Mouse (Mus musculus): ENCODE results near the gene Gm21992. TPM values are rescaled to one million over a fixed set of nuclear protein-coding genes. Genes with fewer than 3 reads are reported as not detected.

The Gm21992 gene
- polyA plus RNA-seq, 2 experiments, result 9.5 to 10.7 TPM

DNA sequence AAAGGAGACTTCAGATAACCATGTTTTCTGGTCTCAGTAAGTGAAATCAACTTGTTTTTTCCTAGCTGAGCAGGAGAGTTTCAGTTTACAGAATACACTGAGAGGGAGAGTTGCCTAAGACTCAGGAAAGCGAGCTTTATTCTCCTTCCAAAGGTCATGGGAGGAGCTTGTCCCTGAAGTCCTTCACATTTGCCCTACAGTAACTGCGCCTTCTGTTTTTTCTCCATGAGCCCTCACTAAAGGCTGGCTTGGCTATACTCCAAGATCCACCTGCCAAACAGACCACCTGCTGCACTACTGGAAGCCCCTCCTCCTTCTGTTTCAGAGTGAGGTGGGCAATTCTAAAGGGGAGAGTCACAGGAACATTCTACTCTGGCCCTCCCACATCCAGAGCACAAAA, 24.7 kb upstream of the Gm21992 start:
- H3K36me3 ChIP-seq (replicated peaks; ENCODE audit: control insufficient read depth, insufficient read depth, low read depth), result no peaks in the 10 kb centered on the region
- no peak overlapping the region for H3K27ac ChIP-seq
- H3K4me3 ChIP-seq (ENCODE audit: insufficient read depth in 1 of 2, low read depth in 2 of 2, low read length in 2 of 2), result no peak overlapping the region
- no peaks in the 10 kb centered on the region for H3K9me3 ChIP-seq (ENCODE audit: control insufficient read depth, low read length)
- no peak overlapping the region for H3K4me2 ChIP-seq (ENCODE audit: low read depth)
- no peak for TF ChIP-seq EP300 (IDR thresholded peaks at IDR 0.05; ENCODE audit: low read depth)
- no peak for TF ChIP-seq CTCF (IDR thresholded peaks at IDR 0.05; ENCODE audit: low read depth)
- ATAC-seq (ENCODE audit: insufficient read depth) (no peak), DNase-seq (ENCODE audit: low read depth in 3 of 3, low spot score in 3 of 3) (no peak)
- peaks cover 14% of the 10 kb centered on the region for H3K27me3 ChIP-seq (ENCODE audit: control insufficient read depth, insufficient read depth, low read length)
- WGBS (ENCODE audit: insufficient replicate concordance), result 85% methylated on average over 2 of the region's 2 CpGs
- H3K9ac ChIP-seq (replicated peaks), result no peak overlapping the region
- peaks cover 13 to 15% of the 10 kb centered on the region in 2 experiments for H3K4me1 ChIP-seq (replicated peaks; ENCODE audit: control insufficient read depth in 2 of 2, insufficient read depth in 2 of 2, low read length in 1 of 2)

DNA sequence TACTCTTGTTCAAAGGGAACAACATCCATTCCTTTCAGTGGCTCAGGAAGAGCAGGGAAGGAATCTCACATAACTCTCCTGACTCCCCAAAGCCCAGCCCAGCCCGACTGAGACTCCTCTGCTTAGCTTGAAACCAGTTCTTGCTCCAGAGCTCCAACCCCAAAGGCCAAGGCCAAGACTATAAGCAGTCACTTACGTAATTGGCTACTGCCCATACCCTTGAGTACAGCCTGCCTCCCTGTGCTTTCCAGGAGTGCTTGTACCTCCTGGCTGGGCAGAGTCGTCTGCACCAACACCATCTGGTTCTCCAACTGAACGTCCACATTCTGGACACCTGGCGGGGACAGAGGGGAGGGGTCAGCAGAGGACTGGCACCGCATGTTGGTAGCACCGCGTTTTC, 22.6 kb upstream of the Gm21992 start:
- no peak for ATAC-seq (ENCODE audit: insufficient read depth)
- peaks cover 8 to 9% of the 10 kb centered on the region in 2 experiments; a peak in 2 of 4 replicates for H3K4me1 ChIP-seq (replicated peaks; ENCODE audit: control insufficient read depth in 2 of 2, insufficient read depth in 2 of 2, low read length in 1 of 2)
- WGBS (ENCODE audit: insufficient replicate concordance), result 77% methylated on average over 8 of the region's 8 CpGs
- H3K9me3 ChIP-seq (ENCODE audit: control insufficient read depth, low read length), result no peaks in the 10 kb centered on the region
- no peak overlapping the region for H3K27ac ChIP-seq
- no peaks in the 10 kb centered on the region for H3K27me3 ChIP-seq (ENCODE audit: control insufficient read depth, insufficient read depth, low read length)
- no peak overlapping the region for H3K4me3 ChIP-seq (ENCODE audit: insufficient read depth in 1 of 2, low read depth in 2 of 2, low read length in 2 of 2)
- H3K9ac ChIP-seq (replicated peaks), result no peak overlapping the region
- H3K36me3 ChIP-seq (replicated peaks; ENCODE audit: control insufficient read depth, insufficient read depth, low read depth), result no peaks in the 10 kb centered on the region
- H3K4me2 ChIP-seq (ENCODE audit: low read depth), result no peak overlapping the region
- TF ChIP-seq CTCF (IDR thresholded peaks at IDR 0.05; ENCODE audit: low read depth) (no peak), EP300 (IDR thresholded peaks at IDR 0.05; ENCODE audit: low read depth) (no peak)
- DNase-seq (ENCODE audit: low read depth in 3 of 3, low spot score in 3 of 3), result no peak

DNA sequence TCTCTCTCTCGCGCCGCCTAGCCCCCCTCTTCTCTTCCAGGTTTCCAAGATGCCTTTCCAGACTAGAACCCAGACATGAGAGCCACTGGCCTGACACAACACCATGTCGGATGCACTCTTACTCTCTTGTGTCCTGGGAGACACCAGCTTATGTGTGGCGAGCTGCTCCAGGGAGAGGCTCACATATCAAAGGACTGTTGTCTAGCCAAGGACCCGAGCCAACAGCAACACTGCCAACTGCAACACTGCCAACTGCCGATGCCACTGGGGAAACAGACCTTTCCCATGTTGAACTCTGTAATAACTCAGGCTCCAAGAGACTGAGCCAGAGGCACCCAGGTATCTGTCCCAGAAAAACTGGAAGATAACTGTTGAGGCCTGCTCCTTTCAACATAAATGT, 17.7 kb upstream of the Gm21992 start:
- ATAC-seq (ENCODE audit: insufficient read depth) (no peak), DNase-seq (ENCODE audit: low read depth in 3 of 3, low spot score in 3 of 3) (no peak)
- no peak overlapping the region for H3K4me3 ChIP-seq (ENCODE audit: insufficient read depth in 1 of 2, low read depth in 2 of 2, low read length in 2 of 2)
- H3K27me3 ChIP-seq (ENCODE audit: control insufficient read depth, insufficient read depth, low read length), result no peaks in the 10 kb centered on the region
- 82% methylated on average over 7 of the region's 7 CpGs for WGBS (ENCODE audit: insufficient replicate concordance)
- H3K9me3 ChIP-seq (ENCODE audit: control insufficient read depth, low read length), result no peaks in the 10 kb centered on the region
- no peak overlapping the region for H3K9ac ChIP-seq (replicated peaks)
- no peak overlapping the region for H3K27ac ChIP-seq
- TF ChIP-seq CTCF (IDR thresholded peaks at IDR 0.05; ENCODE audit: low read depth) (no peak), EP300 (IDR thresholded peaks at IDR 0.05; ENCODE audit: low read depth) (no peak)
- peaks cover 0 to 4% of the 10 kb centered on the region in 2 experiments; a peak in 1 of 4 replicates for H3K4me1 ChIP-seq (replicated peaks; ENCODE audit: control insufficient read depth in 2 of 2, insufficient read depth in 2 of 2, low read length in 1 of 2)
- H3K36me3 ChIP-seq (replicated peaks; ENCODE audit: control insufficient read depth, insufficient read depth, low read depth), result peaks cover 5% of the 10 kb centered on the region; the same call in 1 of the 2 replicates
- H3K4me2 ChIP-seq (ENCODE audit: low read depth), result no peak overlapping the region

DNA sequence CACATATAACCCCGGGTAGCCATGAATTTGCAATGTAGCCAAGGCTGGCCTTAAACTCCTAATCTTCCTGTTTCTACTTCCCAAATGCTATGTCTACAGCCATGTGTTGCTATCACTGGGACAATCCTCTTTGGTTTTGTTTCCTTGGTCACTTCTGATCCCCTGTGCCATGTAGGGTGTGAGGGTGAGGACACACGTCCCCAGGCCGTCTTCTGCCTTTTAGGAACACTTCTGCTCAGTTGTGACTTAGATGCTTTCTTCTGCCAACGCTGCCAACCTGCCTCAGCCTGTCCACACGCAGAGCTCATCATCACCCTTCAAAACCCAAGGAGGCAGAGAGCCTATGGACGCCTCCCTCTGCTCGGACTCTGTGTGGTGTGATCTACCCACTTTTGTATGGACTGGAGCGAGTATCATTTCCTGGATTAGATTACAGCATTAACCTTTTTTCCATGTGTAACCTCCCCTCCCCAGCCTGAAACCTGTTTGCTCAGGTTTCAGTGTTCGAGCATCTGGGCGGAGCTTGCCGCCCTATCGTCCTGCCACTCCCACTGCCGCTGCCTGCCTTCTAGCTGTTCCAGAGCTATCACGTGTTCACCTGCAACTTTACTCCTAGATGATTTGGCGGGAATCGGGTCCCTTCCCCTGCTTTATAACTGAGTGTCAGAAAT, 17.2 kb upstream of the Gm21992 start:
- no peak overlapping the region for H3K4me3 ChIP-seq (ENCODE audit: insufficient read depth in 1 of 2, low read depth in 2 of 2, low read length in 2 of 2)
- no peak overlapping the region for H3K4me2 ChIP-seq (ENCODE audit: low read depth)
- H3K9me3 ChIP-seq (ENCODE audit: control insufficient read depth, low read length), result no peaks in the 10 kb centered on the region
- H3K27me3 ChIP-seq (ENCODE audit: control insufficient read depth, insufficient read depth, low read length), result no peaks in the 10 kb centered on the region
- H3K4me1 ChIP-seq (replicated peaks; ENCODE audit: control insufficient read depth in 2 of 2, insufficient read depth in 2 of 2, low read length in 1 of 2), result peaks cover 0 to 4% of the 10 kb centered on the region in 2 experiments; a peak in 1 of 4 replicates
- TF ChIP-seq EP300 (IDR thresholded peaks at IDR 0.05; ENCODE audit: low read depth) (no peak), CTCF (IDR thresholded peaks at IDR 0.05; ENCODE audit: low read depth) (no peak)
- H3K27ac ChIP-seq, result no peak overlapping the region
- DNase-seq (ENCODE audit: low read depth in 3 of 3, low spot score in 3 of 3) (no peak), ATAC-seq (ENCODE audit: insufficient read depth) (no peak)
- peaks cover 5% of the 10 kb centered on the region; the same call in 1 of the 2 replicates for H3K36me3 ChIP-seq (replicated peaks; ENCODE audit: control insufficient read depth, insufficient read depth, low read depth)
- WGBS (ENCODE audit: insufficient replicate concordance), result 70% methylated on average over 16 of the region's 16 CpGs
- H3K9ac ChIP-seq (replicated peaks), result no peak overlapping the region

DNA sequence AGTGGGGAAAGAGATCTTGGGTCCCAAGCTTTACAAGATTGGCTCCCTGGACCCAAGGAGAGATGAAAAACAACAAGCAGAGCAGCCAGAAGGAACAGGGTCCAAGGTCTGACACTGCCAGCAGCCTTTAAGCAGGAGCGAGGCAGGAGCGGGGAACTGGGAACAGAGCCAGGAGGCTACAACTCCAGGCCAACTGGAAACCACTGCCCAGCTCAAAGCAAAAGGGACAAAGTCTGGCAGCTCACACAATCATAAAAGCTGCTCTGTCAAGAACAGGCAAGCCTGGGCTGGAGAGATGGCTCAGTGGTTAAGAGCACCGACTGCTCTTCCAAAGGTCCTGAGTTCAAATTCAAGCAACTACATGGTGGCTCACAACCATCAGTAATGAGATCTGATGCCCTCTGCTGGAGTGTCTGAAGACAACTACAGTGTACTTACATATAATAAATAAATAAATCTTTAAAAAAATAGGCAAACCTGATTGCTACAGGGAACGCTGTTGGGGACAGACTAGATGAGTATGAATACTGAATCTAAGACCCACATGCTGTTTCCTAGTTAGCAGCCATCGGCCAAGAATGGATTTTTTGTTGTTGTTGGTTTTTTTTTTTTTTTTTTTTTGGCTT, 9.4 kb upstream of the Gm21992 start:
- H3K9ac ChIP-seq (replicated peaks), result no peak overlapping the region
- H3K4me1 ChIP-seq (replicated peaks; ENCODE audit: control insufficient read depth in 2 of 2, insufficient read depth in 2 of 2, low read length in 1 of 2), result no peaks in the 10 kb centered on the region
- no peak overlapping the region for H3K4me3 ChIP-seq (ENCODE audit: insufficient read depth in 1 of 2, low read depth in 2 of 2, low read length in 2 of 2)
- TF ChIP-seq EP300 (IDR thresholded peaks at IDR 0.05; ENCODE audit: low read depth), result no peak
- peak; percentile 40 for TF ChIP-seq CTCF (IDR thresholded peaks at IDR 0.05; ENCODE audit: low read depth)
- ATAC-seq (ENCODE audit: insufficient read depth) (peak; percentile 43; the same call in 1 of the 2 replicates), DNase-seq (ENCODE audit: low read depth in 3 of 3, low spot score in 3 of 3) (no peak)
- H3K9me3 ChIP-seq (ENCODE audit: control insufficient read depth, low read length), result no peaks in the 10 kb centered on the region
- no peaks in the 10 kb centered on the region for H3K27me3 ChIP-seq (ENCODE audit: control insufficient read depth, insufficient read depth, low read length)
- no peak overlapping the region for H3K4me2 ChIP-seq (ENCODE audit: low read depth)
- H3K27ac ChIP-seq, result no peak overlapping the region
- H3K36me3 ChIP-seq (replicated peaks; ENCODE audit: control insufficient read depth, insufficient read depth, low read depth), result peaks cover 5% of the 10 kb centered on the region; the same call in 1 of the 2 replicates
- 67% methylated on average over 5 of the region's 5 CpGs for WGBS (ENCODE audit: insufficient replicate concordance)
